Mouse (Mus musculus): ENCODE data around the gene Bsg. TPM values are rescaled to one million over a fixed set of nuclear protein-coding genes. Genes with fewer than 3 reads are reported as not detected.

Gene Bsg
- 100 to 1,000 TPM; 504 to 513 TPM for total RNA-seq (2021)
- long read RNA-seq, experiment 1, transcript Bsg-205 (7 exons, 1,261 nt): major isoform, 717 of 839 reads
- long read RNA-seq, experiment 1, transcript Bsg-202 (6 exons, 1,240 nt): minor isoform, 7 of 839 reads
- long read RNA-seq, experiment 1, transcript Bsg-201 (8 exons, 1,526 nt): minor isoform, 20 of 839 reads
- long read RNA-seq, experiment 1, partial matches to known transcripts: 32 of 839 reads
- long read RNA-seq, experiment 1, other reads (novel, unspliced or antisense): 62 of 839 reads
- long read RNA-seq, experiment 2, transcript Bsg-202 (6 exons, 1,240 nt): minor isoform, 6 of 961 reads
- long read RNA-seq, experiment 2, transcript Bsg-201 (8 exons, 1,526 nt): minor isoform, 13 of 961 reads
- long read RNA-seq, experiment 2, transcript Bsg-205 (7 exons, 1,261 nt): major isoform, 829 of 961 reads
- long read RNA-seq, experiment 2, partial matches to known transcripts: 29 of 961 reads
- long read RNA-seq, experiment 2, other reads (novel, unspliced or antisense): 83 of 961 reads

- DNase-seq (ENCODE audit: low spot score in 2 of 2): peak; percentile 96
Measured at GRCm38 (mm10) chr10:79704065-79704969, at the start of gene Bsg. Gene Bsg, plus strand, starts transcription at chr10:79704491.

DNA sequence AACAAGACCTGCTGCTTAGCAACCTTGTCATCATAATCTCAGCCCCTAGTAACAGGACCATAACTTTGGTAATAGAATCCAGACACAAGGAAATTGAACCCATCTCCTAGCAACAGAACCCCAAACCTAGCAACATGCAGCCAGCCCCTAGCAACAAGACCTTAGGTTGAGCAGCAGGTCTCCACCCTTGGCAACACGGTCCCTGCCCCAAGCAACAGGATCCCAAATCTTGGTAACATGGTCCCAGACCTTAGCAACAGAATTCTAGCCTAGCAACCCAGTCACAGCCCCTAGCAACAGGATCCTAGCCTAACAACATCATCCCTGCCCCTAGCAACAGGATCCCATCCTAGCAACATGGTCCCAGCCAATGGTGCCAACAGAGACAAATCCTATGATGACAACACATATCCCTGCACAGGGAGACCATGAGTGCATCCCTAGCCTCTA, 49.3 kb upstream of the Bsg start:
- no peak for DNase-seq (ENCODE audit: low spot score in 2 of 2)

- DNase-seq (ENCODE audit: low spot score in 2 of 2): no peak
Measured at GRCm38 (mm10) chr10:79658829-79659228, 45.5 kb upstream of the Bsg start.

GRCm38 (mm10) chr10:79660298-79660697, 44.0 kb upstream of the Bsg start:
- DNase-seq (ENCODE audit: low spot score in 2 of 2): no peak

- DNase-seq (ENCODE audit: low spot score in 2 of 2): no peak
Measured at GRCm38 (mm10) chr10:79661861-79662260, 42.4 kb upstream of the Bsg start.

GRCm38 (mm10) chr10:79664131-79664665, 40.1 kb upstream of the Bsg start, which contains the start of gene Madcam1:
Gene Madcam1, plus strand, starts transcription at chr10:79664559.
- peak in 1 of 2 experiments; percentile 52 for DNase-seq (ENCODE audit: low spot score in 2 of 2)

- DNase-seq (ENCODE audit: low spot score in 2 of 2): no peak
Measured at GRCm38 (mm10) chr10:79665051-79665450, 39.2 kb upstream of the Bsg start.

DNA sequence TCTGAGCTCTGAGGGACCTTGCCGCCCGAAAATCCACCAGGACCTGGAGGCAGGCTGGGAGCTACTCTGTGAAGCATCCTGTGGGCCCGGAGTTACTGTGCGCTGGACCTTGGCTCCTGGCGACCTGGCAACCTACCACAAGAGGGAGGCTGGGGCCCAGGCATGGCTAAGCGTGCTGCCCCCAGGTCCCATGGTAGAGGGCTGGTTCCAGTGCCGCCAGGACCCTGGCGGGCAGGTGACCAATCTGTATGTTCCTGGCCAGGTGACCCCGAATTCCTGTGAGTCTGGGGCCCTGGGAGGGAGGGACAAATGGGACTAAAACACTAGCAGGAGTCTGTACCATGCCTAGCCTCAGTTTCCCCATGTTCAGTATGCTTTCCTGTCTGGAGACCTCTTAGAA, 37.8 kb upstream of the Bsg start:
- no peak for DNase-seq (ENCODE audit: low spot score in 2 of 2)

GRCm38 (mm10) chr10:79668076-79668475, 36.2 kb upstream of the Bsg start:
- DNase-seq (ENCODE audit: low spot score in 2 of 2): no peak

DNA sequence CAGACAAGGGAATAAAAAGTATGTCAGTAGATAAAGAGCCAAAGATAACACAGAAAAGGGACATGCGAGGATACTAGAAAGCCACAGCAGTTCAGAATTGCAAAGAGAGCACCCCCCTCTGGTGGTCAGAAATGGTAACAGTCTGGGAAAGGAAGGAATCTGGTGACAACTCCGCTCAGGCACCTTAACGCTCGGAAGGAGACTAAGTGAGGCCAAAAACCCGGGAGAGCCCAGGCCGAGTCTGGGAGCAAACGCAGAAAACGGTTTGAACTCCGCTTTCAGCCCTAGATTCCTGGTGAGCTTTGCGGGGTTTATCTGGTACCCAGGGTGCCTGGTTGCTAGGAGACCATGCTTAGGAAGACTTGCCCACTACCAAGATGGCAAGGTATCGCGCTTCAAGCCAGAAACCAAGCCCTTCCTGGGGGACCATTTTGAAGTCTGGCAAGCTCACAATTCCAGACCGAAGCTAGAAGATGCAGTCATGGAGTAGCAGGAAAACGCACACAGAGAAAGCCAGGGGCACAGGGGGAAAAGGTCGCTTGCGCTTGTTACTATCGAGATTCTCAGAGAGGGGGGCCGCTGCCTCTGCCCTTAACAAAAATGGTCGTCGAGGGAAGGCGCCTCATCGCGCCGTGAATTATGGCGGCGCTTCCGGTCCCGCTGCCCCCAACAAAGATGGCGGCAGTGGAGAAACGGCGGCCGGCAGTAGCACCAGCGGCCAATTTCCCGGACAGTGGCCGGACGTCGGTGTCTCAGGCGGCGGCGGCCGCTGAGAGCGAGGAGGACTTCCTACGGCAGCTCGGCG, 35.3 kb upstream of the Bsg start, which contains the start of gene Tpgs1:
Gene Tpgs1 (plus strand): TSS at position 599 of the 805 bp plus-strand sequence.
- DNase-seq (ENCODE audit: low spot score in 2 of 2): peak; percentile 69 to 79

- DNase-seq (ENCODE audit: low spot score in 2 of 2): peak; percentile 40 to 43
Measured at GRCm38 (mm10) chr10:79669576-79670057, 34.7 kb upstream of the Bsg start.

- no peak for DNase-seq (ENCODE audit: low spot score in 2 of 2)
Measured at GRCm38 (mm10) chr10:79670071-79670888, 34.0 kb upstream of the Bsg start.

- DNase-seq (ENCODE audit: low spot score in 2 of 2): no peak
Measured at GRCm38 (mm10) chr10:79671396-79672087, 32.7 kb upstream of the Bsg start.

- no peak for DNase-seq (ENCODE audit: low spot score in 2 of 2)
Measured at GRCm38 (mm10) chr10:79672088-79672455, 32.2 kb upstream of the Bsg start.

GRCm38 (mm10) chr10:79673054-79673453, 31.2 kb upstream of the Bsg start:
- DNase-seq (ENCODE audit: low spot score in 2 of 2): no peak

GRCm38 (mm10) chr10:79675346-79676035, 28.8 kb upstream of the Bsg start:
- DNase-seq (ENCODE audit: low spot score in 2 of 2): no peak

- DNase-seq (ENCODE audit: low spot score in 2 of 2): no peak
Measured at GRCm38 (mm10) chr10:79680606-79681495, 23.4 kb upstream of the Bsg start.

All from adrenal gland, postnatal 4 days (tissue).